ENCODE assay signal across 7 mouse cellular contexts in the genomic region with DNA sequence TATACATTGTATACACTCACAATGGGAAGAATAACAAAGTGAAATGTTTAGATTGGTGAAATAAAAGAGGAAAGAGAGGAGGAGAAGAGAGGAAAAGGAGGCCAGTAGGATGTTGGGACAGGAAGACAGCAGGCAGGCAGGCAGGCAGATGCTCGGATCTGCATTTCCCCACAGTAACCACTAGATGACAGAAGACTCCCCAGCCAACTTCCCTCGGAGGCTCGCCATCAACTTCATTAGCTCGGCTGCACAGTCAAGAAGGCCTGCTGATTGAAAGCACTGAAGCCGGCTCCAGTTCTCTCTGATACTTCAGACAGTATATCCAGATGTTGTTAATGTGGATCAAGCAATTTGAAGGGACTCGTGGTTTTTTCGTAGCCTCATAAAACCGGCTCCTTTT. TPM values are rescaled to one million over a fixed set of nuclear protein-coding genes. Genes with fewer than 3 reads are reported as not detected.
DNase-seq lines count a peak whose midpoint lies in the region; ATAC-seq and TF ChIP-seq lines count a peak whose summit lies in the region.

No protein-coding gene starts in this region.

- no peak overlapping the region for H3K9ac ChIP-seq in midbrain, embryonic 15.5 days
- 0 out of 2 replicates have a peak overlapping the region, but pooled peaks have one; percentile 13 for H3K9ac ChIP-seq in hindbrain, embryonic 13.5 days
- no peak overlapping the region for H3K9ac ChIP-seq in liver, adult 2 months (ENCODE audit: low read depth, low read length)

- TF ChIP-seq POLR2A in liver, adult 2 months (IDR thresholded peaks at IDR 0.05; ENCODE audit: extremely low read depth, insufficient read depth, low read length): no peak

- WGBS in midbrain, embryonic 10.5 days: 15% methylated on average over 8 of the region's 8 CpGs
- 16% methylated on average over 8 of the region's 8 CpGs for WGBS in midbrain, embryonic 15.5 days
- WGBS in hindbrain, embryonic 13.5 days: 19% methylated on average over 8 of the region's 8 CpGs
- WGBS in liver, adult 2 months: 16% methylated on average over 8 of the region's 8 CpGs

- H3K27me3 ChIP-seq in midbrain, embryonic 10.5 days (ENCODE audit: low read depth, poor library complexity, severe bottlenecking): no peaks in the 10 kb centered on the region
- no peaks in the 10 kb centered on the region for H3K27me3 ChIP-seq in midbrain, embryonic 15.5 days (replicated peaks)
- H3K27me3 ChIP-seq in Patski: no peaks in the 10 kb centered on the region
- no peaks in the 10 kb centered on the region for H3K27me3 ChIP-seq in hindbrain, embryonic 13.5 days
- H3K27me3 ChIP-seq in liver, adult 2 months (ENCODE audit: control insufficient read depth, insufficient read depth, low read length): no peaks in the 10 kb centered on the region

- DNase-seq in midbrain, embryonic 10.5 days (ENCODE audit: low spot score): peak; percentile 61
- no peak for DNase-seq in Patski (ENCODE audit: low read depth, low spot score)
- DNase-seq in liver, adult 2 months (ENCODE audit: extremely low read depth, low read depth, low spot score): peak; percentile 56
- peak; percentile 41 to 48 for DNase-seq in right cerebral cortex, postnatal 36 days (ENCODE audit: low spot score in 2 of 2)

- ATAC-seq in midbrain, embryonic 15.5 days (replicated peaks): no peak; the same call in 1 of the 2 replicates
- peak; percentile 55 for ATAC-seq in Patski
- ATAC-seq in common myeloid progenitor, adult 5-6 weeks (replicated peaks; ENCODE audit: low read depth, poor library complexity, severe bottlenecking): peak; percentile 89
- ATAC-seq in hindbrain, embryonic 13.5 days (ENCODE audit: low FRiP score): no peak

- no peaks in the 10 kb centered on the region for H3K79me2 ChIP-seq in liver, adult 2 months (ENCODE audit: control insufficient read depth, insufficient read depth, low read length)

- H3K9me3 ChIP-seq in midbrain, embryonic 10.5 days (replicated peaks): no peaks in the 10 kb centered on the region
- H3K9me3 ChIP-seq in midbrain, embryonic 15.5 days: no peaks in the 10 kb centered on the region
- H3K9me3 ChIP-seq in hindbrain, embryonic 13.5 days: no peaks in the 10 kb centered on the region

- peaks cover 18% of the 10 kb centered on the region for H3K4me1 ChIP-seq in midbrain, embryonic 10.5 days
- H3K4me1 ChIP-seq in midbrain, embryonic 15.5 days: peaks cover 8% of the 10 kb centered on the region
- peaks cover 10% of the 10 kb centered on the region for H3K4me1 ChIP-seq in hindbrain, embryonic 13.5 days (replicated peaks)
- H3K4me1 ChIP-seq in liver, adult 2 months (ENCODE audit: control insufficient read depth, insufficient read depth, low read length): peaks cover 5% of the 10 kb centered on the region

- peak; percentile 94 for TF ChIP-seq CTCF in Patski (IDR thresholded peaks at IDR 0.05)
- TF ChIP-seq CTCF in liver, adult 2 months (IDR thresholded peaks at IDR 0.05; ENCODE audit: low read depth, low read length): peak; percentile 95

- CTCF ChIA-PET in Patski (lab: Charles Lee): interaction anchor here (0.6 to 3.9 kb wide), 10 partner anchors 9 to 366 kb away, joined by 3 to 26 read pairs (median 3); partner anchors contain the start of gene Ocstamp

- peaks cover 4% of the 10 kb centered on the region for H3K36me3 ChIP-seq in midbrain, embryonic 10.5 days
- no peaks in the 10 kb centered on the region; the same call in 1 of the 2 replicates for H3K36me3 ChIP-seq in midbrain, embryonic 15.5 days (replicated peaks)
- peaks cover 3% of the 10 kb centered on the region for H3K36me3 ChIP-seq in hindbrain, embryonic 13.5 days
- no peaks in the 10 kb centered on the region for H3K36me3 ChIP-seq in liver, adult 2 months (ENCODE audit: control insufficient read depth, insufficient read depth, low read length)

- no peak overlapping the region for H3K4me3 ChIP-seq in midbrain, embryonic 10.5 days
- H3K4me3 ChIP-seq in midbrain, embryonic 15.5 days: no peak overlapping the region
- no peak overlapping the region for H3K4me3 ChIP-seq in hindbrain, embryonic 13.5 days
- H3K4me3 ChIP-seq in liver, adult 2 months (ENCODE audit: insufficient read depth, low read depth, low read length): no peak overlapping the region

- H3K27ac ChIP-seq in midbrain, embryonic 10.5 days (replicated peaks): no peak overlapping the region
- H3K27ac ChIP-seq in midbrain, embryonic 15.5 days: no peak overlapping the region
- no peak overlapping the region for H3K27ac ChIP-seq in hindbrain, embryonic 13.5 days
- no peak overlapping the region for H3K27ac ChIP-seq in liver, adult 2 months (replicated peaks; ENCODE audit: insufficient read depth, low read depth, low read length)

- in situ Hi-C loops in Patski (cut with MboI; ENCODE audit: low pct_unique_long_range_greater_than_20kb): loop anchor here (5.0 kb wide), 1 partner anchor 96 kb away; no protein-coding TSS in a partner anchor

- no peak overlapping the region for H3K4me2 ChIP-seq in midbrain, embryonic 15.5 days
- no peak overlapping the region for H3K4me2 ChIP-seq in hindbrain, embryonic 13.5 days

- POLR2A ChIA-PET in Patski (lab: Charles Lee): interaction anchor here (2.2 kb wide), 1 partner anchor 96 kb away, joined by 7 read pairs; no protein-coding TSS in a partner anchor

RNA-seq across cellular contexts. Expression of gene Zfp334, which starts 3.5 kb away (rescaled TPM):
- polyA plus RNA-seq in midbrain, embryonic 10.5 days (2016; fragmentation: Nextera tagmentation; extraction: Ambion mirVana): 19.9 and 23.1 TPM in 2 replicates
- 10.1 and 10.3 TPM in 2 replicates for polyA plus RNA-seq in midbrain, embryonic 15.5 days (2015; fragmentation: Nextera tagmentation; extraction: Ambion mirVana)
- polyA plus RNA-seq in Patski (2021): 8.0 TPM
- total RNA-seq in common myeloid progenitor, adult 5-6 weeks (2017): not detected in 2 replicates
- 10.8 and 11.3 TPM in 2 replicates for polyA plus RNA-seq in hindbrain, embryonic 13.5 days (2015; fragmentation: Nextera tagmentation; extraction: Ambion mirVana)
- total RNA-seq in liver, adult 2 months (2014; rRNA removed): 0.65 and 0.74 TPM in 2 replicates
- 0.46 and 0.50 TPM in 2 replicates for polyA plus RNA-seq in liver, adult 2 months (2012; rRNA removed)

RNA-seq across cellular contexts. Expression of gene Ocstamp, which starts 8.6 kb away (rescaled TPM):
- 0.06 and 0.07 TPM in 2 replicates for polyA plus RNA-seq in midbrain, embryonic 10.5 days (2016; fragmentation: Nextera tagmentation; extraction: Ambion mirVana)
- polyA plus RNA-seq in midbrain, embryonic 15.5 days (2015; fragmentation: Nextera tagmentation; extraction: Ambion mirVana): not detected in 2 replicates
- not detected for polyA plus RNA-seq in Patski (2021)
- not detected in 2 replicates for total RNA-seq in common myeloid progenitor, adult 5-6 weeks (2017)
- polyA plus RNA-seq in hindbrain, embryonic 13.5 days (2015; fragmentation: Nextera tagmentation; extraction: Ambion mirVana): 0.04 TPM in 1 of 2 replicates, not detected in the other
- total RNA-seq in liver, adult 2 months (2014; rRNA removed): 0.07 and 0.28 TPM in 2 replicates
- 0.81 and 0.83 TPM in 2 replicates for polyA plus RNA-seq in liver, adult 2 months (2012; rRNA removed)

RNA-seq across cellular contexts. Expression of gene Zfp663, which starts 23.0 kb away (rescaled TPM):
- 6.0 and 7.2 TPM in 2 replicates for polyA plus RNA-seq in midbrain, embryonic 10.5 days (2016; fragmentation: Nextera tagmentation; extraction: Ambion mirVana)
- 8.5 and 10.9 TPM in 2 replicates for polyA plus RNA-seq in midbrain, embryonic 15.5 days (2015; fragmentation: Nextera tagmentation; extraction: Ambion mirVana)
- not detected for polyA plus RNA-seq in Patski (2021)
- not detected in 2 replicates for total RNA-seq in common myeloid progenitor, adult 5-6 weeks (2017)
- polyA plus RNA-seq in hindbrain, embryonic 13.5 days (2015; fragmentation: Nextera tagmentation; extraction: Ambion mirVana): 8.1 and 9.3 TPM in 2 replicates
- total RNA-seq in liver, adult 2 months (2014; rRNA removed): not detected in 2 replicates
- not detected in 2 replicates for polyA plus RNA-seq in liver, adult 2 months (2012; rRNA removed)

Comparison
In these comparisons a context has a peak if more than half of its experiments do, and no peak if none do; other contexts are left out.
1. ATAC-seq: peak in Patski (single experiment) and common myeloid progenitor, adult 5-6 weeks (single experiment); none in midbrain, embryonic 15.5 days (single experiment) and hindbrain, embryonic 13.5 days (single experiment).